Mouse (Mus musculus): ENCODE data around the gene Rtn4rl2.
"Not testable (repeated sequence)": the region's sequence is repeated elsewhere in the genome, so short reads cannot be mapped to it uniquely, and the experiment has no call there.

Rtn4rl2 gene

DNA sequence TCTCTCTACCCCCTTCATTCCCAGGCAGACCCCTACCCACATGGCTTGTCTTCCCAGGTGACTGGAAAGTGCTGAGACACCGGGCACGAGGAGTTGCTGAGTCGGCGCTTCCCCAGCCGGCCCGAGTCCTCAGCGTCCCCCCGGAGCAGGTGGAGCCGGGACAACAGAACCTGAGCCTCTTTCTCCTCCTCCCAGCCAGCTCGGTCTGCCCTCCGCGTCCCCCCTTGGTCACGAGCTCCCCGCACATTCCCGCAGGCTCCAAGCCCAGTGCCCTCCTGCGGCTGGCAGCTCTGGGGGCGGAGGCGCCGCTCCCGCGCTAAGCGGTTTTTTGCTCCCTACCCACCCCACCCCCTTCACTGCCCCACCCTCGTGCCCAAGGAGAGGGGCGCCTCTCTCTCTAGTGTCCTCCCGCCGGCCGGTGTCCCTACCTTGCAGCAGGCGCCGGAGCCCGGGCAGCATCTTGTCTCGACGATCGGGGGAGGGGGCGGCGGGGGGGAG lies at the start of gene Rtn4rl2:
Rtn4rl2 (minus strand) TSS at position 477 of the 498 bp plus-strand sequence.
- DNase-seq (ENCODE audit: low spot score) = no peak

DNA sequence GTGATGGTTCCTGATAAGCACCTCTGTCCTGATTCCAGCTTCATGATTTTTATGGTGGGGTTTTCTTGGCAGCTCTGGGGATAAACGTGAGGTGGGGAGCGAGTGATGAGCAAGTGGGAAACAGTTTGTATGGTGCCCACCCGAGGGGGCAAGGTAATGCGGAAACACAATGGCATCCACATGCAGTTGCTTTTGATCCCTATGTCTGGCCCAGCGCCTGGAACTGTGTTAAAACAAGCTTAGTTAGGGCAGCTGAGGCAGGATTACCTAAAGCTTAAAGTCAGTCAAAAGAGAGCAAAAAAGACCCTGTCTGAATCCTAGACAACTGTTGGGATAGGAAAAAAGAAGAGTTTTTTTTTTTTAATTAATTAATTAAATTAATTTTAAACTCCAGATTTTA lies 48.6 kb upstream of the Rtn4rl2 start:
- no peak for DNase-seq (ENCODE audit: low spot score)

DNA sequence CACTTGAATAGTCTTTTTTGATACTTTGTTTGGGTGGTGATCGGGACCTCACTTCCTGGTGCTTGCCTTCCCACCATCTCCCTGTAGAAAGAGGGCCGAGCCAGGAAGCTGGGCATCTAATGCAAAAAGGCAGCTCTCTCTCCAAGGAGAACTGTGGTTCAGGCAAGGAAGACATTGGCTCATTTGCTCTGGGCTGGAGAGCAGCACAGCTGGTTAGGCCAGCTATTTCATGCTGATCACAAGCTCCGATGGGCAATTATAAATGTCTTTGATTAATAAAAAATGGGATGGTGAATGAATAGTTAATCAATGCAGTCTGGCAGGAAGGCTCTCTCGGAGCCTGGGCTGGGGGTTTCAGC lies 48.1 kb upstream of the Rtn4rl2 start:
- DNase-seq (ENCODE audit: low spot score) = no peak

DNA sequence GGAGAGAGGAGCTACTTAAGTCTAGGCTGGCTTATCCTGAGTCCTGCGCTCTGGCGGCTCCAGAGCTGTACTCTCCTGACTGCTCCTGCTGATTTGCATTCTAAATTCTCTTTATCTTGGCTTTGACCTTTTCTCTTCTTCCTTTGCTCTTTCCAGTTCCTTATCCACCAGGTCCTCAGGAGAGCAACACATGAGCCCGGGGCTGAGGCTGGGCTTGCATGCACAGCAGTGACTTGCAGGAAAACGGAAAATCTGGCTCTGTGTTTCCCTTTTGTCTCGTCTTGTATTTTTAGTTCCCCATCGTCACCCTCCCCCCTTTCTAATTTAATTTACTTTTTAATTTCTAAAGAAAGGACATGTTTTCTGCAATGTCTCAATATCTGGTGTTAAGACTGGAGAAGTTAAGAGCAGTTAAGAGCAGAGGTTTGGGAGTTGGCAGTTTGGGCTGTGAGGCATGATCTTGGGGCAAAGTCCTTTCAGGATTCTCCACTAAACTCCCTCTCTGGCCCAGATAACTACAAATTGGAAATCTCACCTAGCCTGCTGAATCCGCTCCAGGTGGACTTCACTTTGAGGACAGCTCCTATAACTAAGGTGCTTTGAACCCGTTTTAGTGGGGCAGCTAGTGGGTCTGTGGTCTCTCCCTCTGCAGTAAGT lies 47.6 kb upstream of the Rtn4rl2 start:
- no peak for DNase-seq (ENCODE audit: low spot score)

DNA sequence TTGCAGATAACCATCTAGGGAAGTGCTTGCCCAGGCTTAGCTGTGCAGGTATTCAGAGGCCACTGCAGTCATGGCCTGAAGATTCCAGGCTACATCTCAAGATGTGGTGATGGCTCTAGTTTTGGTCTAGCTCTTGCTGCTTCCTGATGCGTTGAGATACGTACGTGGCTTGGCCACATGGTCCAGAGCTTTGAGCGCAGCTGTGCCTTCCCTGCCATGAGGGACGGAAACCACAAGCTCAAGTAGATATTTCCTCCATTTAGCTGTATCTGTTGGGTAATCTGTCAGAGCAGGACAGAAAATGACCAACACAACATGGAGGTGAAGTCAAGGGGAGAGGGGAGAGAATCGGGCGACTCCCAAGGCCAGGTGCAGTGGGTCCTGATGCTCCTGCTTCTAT lies 43.7 kb upstream of the Rtn4rl2 start:
- DNase-seq (ENCODE audit: low spot score) = no peak

DNA sequence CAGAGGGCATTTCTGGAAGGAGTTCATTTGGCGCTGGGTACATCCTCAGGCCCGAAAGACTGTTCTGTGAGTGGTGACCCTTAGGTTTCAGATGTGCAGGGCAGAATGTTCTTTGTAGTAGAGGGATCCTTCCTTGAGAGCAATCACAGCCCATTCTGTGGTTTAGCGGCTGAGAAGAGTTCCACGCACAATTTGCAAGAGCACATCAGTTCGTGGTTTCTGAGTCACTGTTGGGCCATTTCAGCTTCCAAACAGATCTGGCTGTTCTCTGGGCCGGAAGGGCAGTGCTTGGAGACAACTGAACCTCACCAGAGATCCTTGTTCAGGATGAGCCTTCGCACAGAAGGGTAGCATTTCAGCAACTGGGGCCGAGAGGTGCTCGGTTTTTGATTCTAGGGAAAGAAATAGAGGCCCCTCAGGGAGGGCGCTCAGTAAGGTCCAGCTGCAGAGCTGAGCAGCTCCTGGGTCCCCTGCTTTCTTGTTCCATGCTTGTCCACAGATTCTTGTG lies 33.1 kb upstream of the Rtn4rl2 start:
- no peak for DNase-seq (ENCODE audit: low spot score)

DNA sequence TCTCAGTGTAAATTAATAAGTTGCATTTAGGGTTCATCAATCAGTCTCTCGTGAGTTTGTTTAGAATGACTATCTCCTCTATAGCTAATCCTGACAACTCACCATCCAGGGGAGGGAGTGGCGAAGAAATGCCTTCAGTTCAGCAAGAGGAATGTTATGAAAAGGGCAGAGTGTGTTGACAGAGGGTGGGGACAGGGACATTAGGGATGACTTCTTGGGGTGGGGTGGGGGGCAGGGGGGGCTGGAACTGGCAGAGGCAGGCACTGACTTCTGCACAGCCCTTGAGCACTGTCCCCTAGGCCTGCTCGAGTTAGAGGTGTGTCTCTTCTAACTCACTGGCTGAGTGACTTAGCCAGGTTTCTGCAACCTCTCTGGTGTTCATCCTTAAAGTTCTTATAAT lies 31.7 kb upstream of the Rtn4rl2 start:
- no peak for DNase-seq (ENCODE audit: low spot score)

DNA sequence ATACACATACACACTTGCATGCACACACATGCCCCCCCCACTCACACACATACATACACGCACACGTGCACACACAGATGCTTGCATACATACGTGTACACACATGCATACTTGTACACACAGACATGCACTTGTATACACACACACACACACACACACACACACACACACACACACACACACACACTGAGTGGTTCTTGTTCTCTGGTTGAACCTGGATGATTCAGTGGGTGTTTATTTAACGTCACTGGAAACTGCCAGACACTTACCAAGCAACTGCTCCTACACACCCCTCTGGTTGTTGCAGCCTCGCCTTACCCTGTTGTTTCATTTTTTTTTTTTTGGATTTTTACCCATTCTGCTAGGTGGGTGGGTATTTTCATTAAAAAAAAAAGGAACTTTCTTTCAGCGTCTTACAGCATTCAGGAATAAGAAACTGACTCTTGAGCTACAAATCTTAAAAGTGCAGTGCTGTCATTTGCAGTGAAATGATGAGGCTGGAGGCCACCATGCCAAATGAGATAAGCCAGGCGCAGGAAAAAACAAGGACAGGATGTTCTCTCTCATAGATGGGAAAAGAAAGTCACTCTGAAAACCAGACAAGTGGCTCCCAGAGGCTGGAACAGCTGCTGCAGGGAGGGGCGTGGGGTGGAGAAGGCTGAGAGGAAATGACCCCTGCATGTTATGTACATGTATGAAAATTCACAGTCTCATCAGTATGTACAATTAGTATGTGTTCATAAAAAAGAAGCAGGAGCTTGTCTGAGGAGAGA lies 30.2 kb upstream of the Rtn4rl2 start:
- DNase-seq (ENCODE audit: low spot score) = no peak

DNA sequence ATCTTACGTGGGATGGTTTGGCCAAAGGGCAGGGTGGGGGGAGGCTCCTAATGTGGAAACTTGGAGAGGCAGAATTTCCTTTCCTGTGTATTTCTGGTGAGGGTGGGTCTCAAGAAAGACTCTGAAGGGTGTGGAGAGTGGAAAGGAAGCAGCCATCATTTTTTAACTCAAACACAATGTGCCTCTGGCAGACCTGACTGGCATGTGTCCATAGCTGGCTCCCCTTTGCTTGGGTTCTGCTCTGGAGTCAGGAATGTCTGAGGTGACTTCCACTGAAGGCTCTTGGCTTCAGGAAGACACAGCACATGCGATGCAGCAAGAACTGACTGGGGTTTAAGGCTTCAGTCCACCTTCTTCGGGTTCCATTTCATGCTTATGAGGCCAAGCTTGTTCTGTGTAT lies 28.8 kb upstream of the Rtn4rl2 start:
- DNase-seq (ENCODE audit: low spot score) = no peak

DNA sequence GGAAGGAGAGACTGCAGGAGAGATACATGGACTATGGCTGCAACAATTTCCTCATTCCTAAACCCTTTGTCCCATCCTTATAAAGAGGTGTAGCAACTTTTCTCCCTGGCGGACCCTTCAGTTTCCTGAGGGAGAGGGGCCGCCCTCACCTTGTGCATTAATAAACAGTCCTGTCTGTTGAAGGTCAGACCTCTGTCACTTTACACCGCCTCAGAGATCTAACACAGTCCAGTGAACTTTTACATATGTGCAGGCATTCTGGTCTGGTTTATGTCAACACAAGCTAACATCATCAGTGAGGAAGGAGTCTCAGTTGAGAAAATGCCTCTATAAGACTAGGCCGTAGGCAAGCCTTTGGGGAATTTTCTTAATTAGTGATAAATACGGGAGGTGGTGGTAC lies 27.4 kb upstream of the Rtn4rl2 start:
- DNase-seq (ENCODE audit: low spot score) = no peak

DNA sequence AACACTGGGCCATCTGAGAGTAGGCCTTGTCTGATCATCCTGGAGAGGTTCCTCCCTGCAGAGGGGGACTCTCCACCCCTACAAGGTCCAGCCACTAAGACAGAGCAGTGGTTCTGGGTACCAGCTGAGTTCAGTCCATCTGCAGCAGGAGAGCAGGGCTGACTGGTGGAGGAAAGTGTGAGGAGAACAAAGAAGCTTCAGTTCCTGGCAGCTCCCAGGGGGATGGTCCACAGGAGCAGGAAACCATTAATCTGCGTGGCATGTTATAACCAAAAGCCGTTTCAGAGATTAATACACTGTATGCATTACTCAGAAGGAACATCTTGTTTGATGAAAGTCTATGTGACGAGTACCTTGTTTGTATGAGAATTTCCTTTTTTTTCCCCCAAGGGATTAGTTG lies 26.2 kb upstream of the Rtn4rl2 start:
- DNase-seq (ENCODE audit: low spot score) = no peak

DNA sequence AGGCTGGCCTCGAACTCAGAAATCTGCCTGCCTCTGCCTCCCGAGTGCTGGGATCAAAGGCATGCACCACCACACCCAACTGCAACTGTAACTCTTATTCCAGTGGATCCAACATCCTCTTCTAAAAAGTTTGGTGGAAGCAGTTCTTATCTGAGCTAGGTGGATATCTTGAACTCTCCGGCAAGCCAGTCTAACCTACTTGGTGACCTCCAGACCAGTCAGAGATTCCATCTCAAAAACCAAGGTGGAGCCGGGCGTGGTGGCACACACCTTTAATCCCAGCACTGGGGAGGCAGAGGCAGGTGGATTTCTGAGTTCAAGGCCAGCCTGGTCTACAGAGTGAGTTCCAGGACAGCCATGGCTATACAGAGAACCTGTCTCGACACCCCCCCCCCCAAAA lies 10.2 kb upstream of the Rtn4rl2 start:
- DNase-seq (ENCODE audit: low spot score) = not testable (repeated sequence)

DNA sequence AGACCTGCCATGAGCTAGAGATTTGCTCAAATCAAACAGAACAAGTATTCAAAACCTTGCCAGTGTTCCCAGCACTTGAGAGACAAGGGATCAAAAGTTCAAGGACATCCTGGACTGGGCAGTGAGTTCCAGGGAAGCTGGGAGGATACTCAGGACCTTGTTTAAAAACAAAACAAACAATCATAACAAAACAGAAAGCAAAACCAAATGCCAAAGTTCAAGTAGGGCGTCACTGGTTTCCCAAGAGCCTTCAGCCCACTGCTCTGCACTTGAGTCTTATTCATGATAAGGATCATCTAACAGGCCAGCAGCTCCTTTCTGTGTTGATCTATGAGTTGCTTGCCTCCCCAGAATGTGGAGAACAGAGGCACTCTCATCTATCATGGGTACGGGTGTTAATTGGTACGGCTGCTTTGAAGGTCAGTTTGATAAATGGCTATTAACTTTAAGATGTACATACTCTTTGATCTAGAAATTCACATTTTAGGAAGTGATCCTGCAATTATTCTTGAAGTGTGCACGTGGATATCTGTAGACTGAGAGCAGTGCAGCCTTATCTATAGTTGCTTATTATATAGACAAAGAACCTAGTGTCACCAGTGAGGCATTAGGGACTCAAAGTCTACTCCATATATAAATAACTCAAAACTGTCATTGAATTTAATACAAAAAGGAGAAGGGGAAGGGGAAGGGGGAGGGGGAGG lies 9.1 kb upstream of the Rtn4rl2 start:
- no peak for DNase-seq (ENCODE audit: low spot score)

DNA sequence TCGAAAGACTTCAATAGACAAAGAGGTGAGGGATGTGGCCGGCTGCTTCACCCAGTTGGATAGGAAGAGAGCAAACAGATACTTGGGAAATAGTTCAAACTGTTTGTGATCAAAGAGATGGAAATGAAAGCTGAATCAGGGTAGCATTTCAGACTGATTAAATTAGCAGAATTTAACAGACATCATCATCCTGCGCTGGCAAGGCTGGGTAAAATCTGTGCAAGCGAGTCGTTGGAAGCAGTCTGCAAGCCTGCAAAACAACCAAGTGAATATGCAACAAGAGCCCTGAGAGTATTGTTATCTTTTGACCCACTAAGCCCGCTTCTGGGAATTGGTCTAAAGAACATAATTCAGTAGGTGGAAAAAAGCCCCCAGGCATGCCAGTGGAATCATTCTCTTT lies 6.8 kb upstream of the Rtn4rl2 start:
- DNase-seq (ENCODE audit: low spot score) = no peak

DNA sequence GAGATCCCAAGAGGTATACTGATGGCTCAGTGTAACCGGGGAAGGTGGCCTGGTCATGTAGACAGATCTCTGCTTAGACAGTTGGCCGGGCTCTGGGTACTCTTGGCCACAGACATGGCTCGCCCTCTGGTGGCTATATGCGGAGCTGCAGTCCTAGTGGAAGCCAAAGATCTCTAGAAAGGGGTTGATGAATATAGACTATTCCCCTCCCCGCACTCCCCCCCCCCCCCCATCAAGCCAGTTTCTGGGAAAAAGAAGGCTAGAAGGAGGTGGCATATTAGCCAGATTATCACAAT lies 3.5 kb upstream of the Rtn4rl2 start:
- DNase-seq (ENCODE audit: low spot score) = peak; percentile 56

DNA sequence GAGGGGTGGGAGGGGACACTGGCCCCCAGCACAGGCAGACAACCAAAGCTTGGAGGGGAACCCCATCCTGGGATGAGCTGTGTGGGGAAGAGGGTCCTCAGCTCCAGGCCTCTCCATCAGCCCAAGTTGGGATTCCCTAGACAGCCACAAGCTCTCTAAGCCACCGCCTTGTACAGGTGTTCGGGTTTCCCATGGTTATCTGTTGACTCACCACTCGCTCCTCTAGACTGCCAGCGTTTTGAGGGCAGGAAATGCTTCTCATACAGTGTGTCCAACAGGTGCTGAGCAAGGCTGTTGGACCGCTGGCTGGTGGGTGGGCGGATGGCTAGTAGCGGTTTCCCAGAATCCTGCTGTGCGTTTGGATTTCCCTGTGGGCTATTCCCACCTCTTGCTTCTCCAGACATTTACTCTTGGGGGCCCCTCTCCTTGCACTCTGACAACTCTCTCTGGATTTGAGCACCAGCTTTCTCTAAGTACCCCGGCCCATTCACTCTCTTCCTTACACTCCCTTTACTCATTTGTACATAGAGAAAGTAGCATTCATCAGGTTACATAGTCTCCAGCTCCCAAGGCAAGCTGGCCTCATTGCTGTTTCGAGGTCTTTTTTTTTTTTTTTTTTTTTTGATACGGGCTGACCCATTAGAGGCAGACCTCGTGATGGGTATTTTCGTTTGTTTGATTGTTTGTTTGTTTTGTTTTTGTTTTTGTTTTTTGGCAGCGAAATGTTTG lies 3.0 kb upstream of the Rtn4rl2 start:
- DNase-seq (ENCODE audit: low spot score) = no peak

DNA sequence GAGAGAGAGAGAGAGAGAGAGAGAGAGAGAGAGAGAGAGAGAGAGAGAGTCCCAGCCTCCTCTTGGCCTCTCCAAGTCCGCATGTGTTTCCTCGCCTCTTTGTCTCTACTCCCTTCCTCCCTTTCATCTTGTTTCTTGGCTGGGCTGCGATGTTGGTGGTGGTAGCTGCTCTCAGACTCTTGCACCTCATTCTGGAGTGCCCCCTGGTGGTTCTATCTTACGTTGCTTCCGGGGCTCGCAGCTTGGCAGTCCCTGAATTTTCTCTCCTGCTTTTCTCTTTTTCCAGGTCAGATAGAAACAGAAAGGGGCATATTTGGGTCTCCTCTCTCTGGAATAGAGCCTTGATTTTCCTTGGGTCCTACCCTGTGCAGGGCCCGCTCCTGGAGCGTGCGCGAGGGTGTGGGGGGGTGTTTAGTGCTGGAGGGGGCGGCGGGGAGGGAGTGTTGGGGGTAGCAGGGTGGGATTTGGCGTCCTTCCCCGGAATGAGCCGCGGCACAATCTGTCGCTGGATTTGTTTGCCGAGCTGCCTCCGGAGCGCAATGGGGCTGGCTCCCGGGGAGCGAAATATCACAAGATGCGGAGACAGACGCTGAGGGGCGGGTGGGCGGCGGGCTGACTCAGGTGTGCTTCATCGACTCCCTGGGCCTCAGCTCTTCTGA lies 2.3 kb upstream of the Rtn4rl2 start:
- peak; percentile 47 for DNase-seq (ENCODE audit: low spot score)

DNA sequence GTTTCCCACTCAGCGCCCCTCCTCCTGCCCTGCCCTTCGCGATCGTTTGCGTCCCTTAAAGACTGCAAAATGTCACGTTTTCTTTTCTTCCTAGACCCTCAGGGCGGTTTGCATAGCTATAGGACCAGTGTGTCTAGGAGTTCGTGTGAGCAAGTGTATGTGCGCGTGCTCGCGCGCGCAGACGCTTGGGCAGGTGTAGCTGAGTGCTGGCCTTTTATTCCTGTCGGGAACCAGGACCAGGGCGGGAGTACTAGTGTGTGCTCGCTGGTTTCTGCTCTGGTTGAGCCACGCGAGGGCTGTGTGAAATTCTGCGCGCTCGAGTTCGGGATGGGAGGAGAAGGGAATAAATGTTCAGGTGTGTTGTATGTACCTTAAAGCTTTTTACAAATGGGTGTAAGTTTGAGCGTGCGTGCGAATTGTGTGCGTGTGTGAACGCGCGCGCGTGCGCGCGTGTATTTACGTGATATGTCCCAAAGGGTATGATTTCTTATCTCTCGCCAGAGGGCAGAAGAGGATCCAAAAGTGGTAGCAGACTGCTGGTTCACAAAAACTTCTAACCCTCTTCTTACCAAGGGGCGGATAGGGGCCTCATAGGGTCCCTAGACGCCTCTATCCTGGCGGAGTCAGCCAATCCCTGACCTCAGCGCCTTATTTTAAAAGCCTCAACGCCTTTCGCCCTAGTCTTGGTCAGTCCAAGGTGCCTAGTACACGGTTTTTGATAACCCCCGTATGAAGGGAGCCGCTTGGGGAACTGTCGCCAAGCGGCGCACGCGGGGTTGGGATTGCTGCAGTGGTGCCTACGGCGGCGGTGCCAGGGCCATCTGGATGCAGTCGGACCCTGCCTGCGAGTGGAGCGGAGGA lies 1.1 kb upstream of the Rtn4rl2 start:
- no peak for DNase-seq (ENCODE audit: low spot score)

DNA sequence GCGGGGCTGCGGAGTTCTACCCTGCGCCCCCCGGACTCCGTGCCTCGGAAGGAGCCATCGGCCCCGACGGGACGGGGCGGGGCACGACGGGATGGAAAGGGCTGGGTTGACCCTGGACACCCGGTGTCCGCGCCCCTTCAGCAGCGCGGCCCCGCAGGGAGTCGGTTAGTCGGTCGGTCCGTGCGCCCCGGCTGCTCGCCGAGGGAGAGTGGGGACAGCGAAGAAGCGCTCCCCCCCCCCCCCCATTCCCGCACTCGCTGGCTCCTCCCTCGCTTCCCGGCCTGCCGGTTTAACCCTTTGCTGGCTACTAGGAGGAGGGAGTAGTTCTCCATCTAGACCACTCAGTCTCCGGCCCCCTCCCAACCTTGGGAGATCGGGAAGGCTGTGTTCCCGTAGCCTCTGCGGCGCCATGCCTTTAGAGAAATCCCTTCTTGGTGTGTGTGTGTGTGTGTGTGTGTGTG lies 341 bp upstream of the Rtn4rl2 start:
- peak; percentile 54 for DNase-seq (ENCODE audit: low spot score)

DNA sequence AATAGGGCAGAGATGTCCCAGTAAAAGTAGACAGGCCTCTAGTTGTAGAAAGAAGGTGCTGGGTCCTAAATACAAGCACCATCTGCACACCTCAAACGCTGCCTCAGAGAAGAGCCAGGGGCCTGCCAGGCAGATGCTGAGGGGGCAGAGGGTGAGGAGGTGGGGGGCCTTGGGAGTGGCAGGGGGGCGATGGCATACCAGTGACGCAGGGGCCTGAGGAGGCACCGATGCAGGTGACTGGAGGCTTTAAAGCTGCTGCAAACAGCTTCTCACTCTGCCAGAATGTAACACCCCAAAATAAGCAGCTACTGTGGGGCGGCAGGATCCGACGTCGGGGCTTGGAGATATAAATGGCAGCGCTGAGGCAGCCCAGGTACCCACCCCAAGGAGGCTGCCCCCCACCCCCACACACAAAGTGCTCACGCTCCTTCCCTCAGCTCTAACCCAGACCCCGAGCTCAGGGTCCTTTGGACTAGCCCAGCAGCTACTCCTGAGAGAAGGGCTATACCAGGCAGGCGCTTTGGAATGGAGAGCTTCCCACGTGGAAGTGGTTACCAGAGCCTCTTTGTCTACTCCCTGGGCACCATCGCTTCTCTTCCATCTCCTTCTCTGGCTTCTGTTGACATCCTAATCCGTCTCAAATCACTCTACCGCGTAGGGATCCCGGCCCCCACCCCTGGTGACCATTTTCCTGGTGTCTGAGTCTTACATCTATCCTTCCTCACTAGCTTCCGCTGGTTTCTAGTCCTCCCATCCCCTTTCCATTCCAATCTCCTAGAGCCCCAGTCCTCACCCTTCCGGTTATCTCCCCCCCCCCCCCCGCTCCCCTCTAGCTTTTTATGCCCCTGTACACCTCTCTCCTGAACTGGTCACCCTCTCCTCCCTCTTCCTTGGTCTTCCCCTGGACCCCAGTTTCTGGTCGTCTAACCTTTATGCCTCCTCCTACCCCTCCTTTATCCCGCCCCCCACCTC lies 1.1 kb downstream of the Rtn4rl2 start:
- no peak for DNase-seq (ENCODE audit: low spot score)

All from yolk sac, embryonic 10.5 days (tissue).